Mouse (Mus musculus) large intestine, adult 2 months (tissue): ENCODE results near the gene Ncoa5. TPM values are rescaled to one million over a fixed set of nuclear protein-coding genes. Genes with fewer than 3 reads are reported as not detected.

Experiments
- DNase-seq: peaks from one replicate; pipeline ENCODE4 v3.0.0-alpha.2; 2012; ENCODE audit warnings: low read depth, low spot score
- WGBS: fragments of 180-500 bp; shearing (Covaris S2); methylation state at CpG from one replicate; pipeline ENCODE4 v1.1.7; 2018; 5-methylcytosine and 5-hydroxymethylcytosine counted together
- polyA plus RNA-seq: library from polyadenylated mRNA; depleted of rRNA; stranded (reverse); fragments of >200 nt; gene quantifications from 2 replicates; pipeline ENCODE4 v1.2.3, GENCODE M21; 2012

Ncoa5 gene
- polyA plus RNA-seq, 1 experiment, result 18.1 TPM

DNA sequence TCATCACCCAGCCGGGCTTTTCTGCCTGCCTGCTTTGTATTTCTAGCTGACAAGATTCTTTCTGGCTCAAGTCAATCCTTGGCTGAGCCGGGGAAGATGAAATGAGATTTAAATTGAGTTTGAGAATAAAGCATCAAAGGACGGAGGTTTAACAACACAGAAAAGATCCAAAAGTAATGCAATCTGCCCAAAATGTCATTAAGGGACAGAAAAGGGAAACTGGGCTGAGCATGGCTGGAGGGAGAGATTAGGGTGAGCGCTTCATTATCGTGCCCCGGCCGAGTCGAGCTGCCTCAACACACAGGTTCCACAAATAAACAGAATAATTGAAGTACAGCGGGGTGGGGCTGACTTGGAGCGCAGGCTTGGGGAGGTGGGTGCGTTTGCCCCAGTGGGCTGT is 16.9 kb upstream of the Ncoa5 start:
- no peak for DNase-seq
- 35% methylated on average over 11 of the region's 11 CpGs for WGBS

DNA sequence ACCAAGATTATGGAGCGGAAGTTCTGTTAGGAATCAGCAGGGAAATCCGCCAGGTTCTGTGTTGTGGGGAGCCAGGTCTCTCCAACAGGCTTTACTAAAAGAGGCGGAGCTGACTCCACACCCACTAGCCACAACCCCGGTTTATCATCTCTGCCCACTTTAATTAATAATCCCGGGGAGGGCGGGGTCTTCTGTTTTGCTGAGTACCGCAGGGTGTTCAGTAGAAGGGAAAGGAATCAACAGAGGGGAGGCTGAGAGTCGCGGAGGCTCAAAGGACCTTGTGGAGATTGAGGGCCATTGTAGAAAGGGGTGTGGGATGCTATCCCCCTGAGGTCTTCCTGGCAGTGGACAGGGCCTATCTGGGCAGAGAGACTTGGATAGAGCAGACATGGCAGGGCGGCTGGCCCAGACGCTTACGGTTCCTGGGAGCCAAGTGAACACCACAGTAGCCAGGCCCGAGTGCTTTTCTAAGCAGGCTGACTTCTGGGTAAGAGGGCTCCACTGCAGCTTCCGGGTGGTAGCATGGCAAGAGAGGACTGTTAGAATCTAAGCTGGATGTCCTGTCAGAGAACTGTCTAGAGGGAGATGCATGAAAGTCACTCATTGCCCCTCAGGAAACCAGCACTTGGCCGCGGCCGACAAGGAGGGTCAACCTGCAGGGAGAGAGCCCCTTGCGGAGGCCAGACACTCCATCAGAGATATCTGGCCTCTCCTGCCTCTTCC is 16.3 kb upstream of the Ncoa5 start:
- WGBS, result 75% methylated on average over 18 of the region's 18 CpGs
- no peak for DNase-seq

DNA sequence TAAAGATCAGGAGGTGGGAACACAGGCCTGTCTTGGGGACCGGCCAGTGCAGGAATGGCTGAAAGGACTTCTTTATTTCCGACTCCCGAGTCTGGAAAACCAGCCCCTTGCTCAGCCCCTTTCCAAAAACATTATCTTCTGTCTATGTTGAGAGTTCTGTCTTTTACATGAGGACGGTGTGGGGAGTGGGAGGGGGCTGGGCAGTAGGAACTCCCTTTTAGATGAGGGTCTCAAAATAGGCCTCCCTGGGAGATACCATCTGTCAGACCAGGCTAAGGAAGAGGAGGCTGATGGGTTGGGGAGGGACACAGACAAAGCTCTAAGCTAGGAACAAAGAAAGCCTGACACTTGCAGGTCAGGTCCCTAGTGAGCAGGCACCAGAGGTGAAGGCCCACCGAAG is 14.4 kb upstream of the Ncoa5 start:
- WGBS, result 69% methylated on average over 5 of the region's 5 CpGs
- DNase-seq, result no peak

DNA sequence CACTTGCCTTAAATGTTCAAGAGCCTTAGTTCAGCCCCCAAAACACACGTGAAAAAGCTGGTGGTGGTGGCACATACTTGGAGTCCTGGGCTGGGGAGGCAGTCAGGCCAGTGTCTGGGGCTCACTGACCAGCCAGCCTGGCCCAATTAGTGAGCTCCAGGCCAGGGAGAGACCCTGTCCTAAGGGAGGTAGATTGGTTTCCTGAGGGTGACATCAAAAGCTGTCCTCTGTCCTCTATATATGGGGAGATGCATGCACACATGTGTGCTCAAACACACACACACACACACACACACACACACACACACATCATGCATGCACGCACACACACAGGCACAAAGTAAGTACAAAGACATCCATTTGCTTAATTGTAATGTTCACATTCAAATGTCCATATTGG is 9.1 kb upstream of the Ncoa5 start:
- WGBS, result 64% methylated on average over 2 of the region's 2 CpGs
- no peak for DNase-seq

DNA sequence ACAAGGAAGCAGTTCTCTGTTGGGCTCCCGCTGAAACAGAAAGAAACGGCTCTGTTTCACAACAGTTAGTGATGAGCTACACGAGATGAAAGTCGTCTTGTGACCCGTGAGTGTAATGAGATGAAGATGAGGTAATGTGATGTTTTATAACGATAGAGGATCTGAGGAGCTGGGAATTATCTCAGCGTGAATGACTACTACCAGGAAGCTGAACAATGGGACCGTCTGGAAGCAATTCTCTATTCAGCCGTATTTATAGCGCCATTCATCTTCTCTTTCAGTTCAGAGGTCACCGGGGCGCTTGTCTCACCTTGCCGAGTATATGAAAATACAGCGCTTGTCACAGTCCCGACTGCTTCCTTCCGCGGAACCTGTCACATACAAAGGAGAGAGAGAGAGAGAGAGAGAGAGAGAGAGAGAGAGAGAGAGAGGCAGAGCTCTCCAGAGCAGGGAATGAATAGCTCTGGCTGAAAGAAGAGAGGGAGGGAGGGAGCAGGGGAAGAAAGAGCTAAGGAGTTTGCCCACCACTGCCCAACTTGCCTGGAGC is 8.5 kb upstream of the Ncoa5 start:
- under 1% methylated on average over 17 of the region's 17 CpGs for WGBS
- DNase-seq, result no peak

DNA sequence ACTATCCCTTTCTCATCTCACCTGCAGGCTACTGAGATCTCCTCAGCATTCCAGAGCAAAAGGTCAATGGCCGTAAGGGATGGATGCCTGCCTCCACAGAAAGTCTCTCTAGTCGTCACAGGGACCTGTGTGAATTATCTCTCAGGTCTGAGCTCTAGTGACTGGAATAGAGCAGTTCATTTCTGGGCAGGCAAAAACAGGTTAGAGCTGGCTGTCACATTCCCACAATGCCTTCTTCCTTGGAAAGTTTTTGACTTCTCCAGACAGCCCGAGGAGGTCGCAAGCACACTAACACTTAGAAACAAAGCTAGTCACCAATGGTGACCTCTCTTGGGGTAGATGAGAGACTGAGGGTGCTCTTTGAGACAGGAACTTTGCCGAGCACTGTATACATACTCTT is 7.5 kb upstream of the Ncoa5 start:
- no peak for DNase-seq
- 74% methylated on average over 5 of the region's 5 CpGs for WGBS

GRCm38 (mm10) chr2:165037415-165037814 is 2.7 kb upstream of the Ncoa5 start:
- no peak for DNase-seq
- 64% methylated on average over 4 of the region's 4 CpGs for WGBS

- WGBS, result 49% methylated on average over 5 of the region's 5 CpGs
- no peak for DNase-seq
These were observed 378 bp upstream of the Ncoa5 start for GRCm38 (mm10) chr2:165035058-165035431.

- DNase-seq, result no peak
These were observed 1.4 kb downstream of the Ncoa5 start for GRCm38 (mm10) chr2:165033306-165033705.

GRCm38 (mm10) chr2:165032533-165032932 is 2.1 kb downstream of the Ncoa5 start:
- no peak for DNase-seq
- WGBS, result 29% methylated on average over 3 of the region's 3 CpGs

More at GRCm38 (mm10) chr2:165033306-165033705, 1.4 kb downstream of the Ncoa5 start:
- WGBS, result 38% methylated on average over 6 of the region's 6 CpGs

- no peak for DNase-seq
- 22% methylated on average over 1 of the region's 1 CpGs for WGBS
These were observed 7.5 kb downstream of the Ncoa5 start for GRCm38 (mm10) chr2:165027163-165027562.

DNA sequence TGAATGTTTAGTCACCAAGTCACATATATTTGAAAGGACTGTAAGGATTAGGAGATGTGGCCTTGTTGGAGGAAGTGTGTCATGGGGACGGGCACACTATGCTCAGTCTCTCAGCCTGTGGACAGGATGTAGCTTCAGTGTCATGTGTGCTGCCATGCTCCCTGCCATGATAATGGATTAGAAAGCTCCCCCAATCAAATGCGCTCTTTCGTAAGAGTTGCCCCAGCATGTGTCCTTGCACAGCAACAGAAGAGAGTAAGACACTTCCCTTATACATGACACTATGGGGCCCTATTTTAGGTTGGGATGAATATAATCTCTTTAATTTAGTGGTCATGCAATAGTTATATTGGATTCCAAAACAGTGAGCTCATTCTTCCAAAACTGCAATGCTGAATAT is 14.2 kb downstream of the Ncoa5 start:
- WGBS, result 93% methylated on average over 3 of the region's 3 CpGs

GRCm38 (mm10) chr2:165014935-165015334 is 19.7 kb downstream of the Ncoa5 start:
- DNase-seq, result no peak
- WGBS, result 53% methylated on average over 5 of the region's 5 CpGs

More for the DNA sequence above, 14.2 kb downstream of the Ncoa5 start:
- DNase-seq, result no peak

DNA sequence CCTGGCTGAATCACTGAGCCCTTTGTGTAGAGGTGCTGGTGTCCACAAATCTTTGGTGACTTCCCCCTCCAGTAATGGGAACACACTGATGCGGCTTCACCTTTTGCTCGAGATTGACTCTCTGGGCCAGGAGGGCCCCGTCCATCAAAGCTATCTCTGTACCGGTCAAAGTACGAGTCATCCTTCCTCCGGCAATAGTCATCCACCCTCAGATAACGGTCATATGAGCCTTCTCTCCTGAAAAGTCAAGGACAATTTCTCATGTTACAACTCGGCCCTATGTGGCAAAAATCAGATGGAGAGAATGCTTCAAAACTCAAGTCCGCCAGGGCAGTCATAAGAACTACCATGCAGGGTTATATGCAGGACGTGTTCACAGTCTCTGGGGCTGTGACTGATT is 24.3 kb downstream of the Ncoa5 start:
- WGBS, result 79% methylated on average over 10 of the region's 10 CpGs
- no peak for DNase-seq

- no peak for DNase-seq
These were observed 25.1 kb downstream of the Ncoa5 start for GRCm38 (mm10) chr2:165009581-165009980.

GRCm38 (mm10) chr2:165009161-165009560 is 25.5 kb downstream of the Ncoa5 start:
- WGBS, result 97% methylated on average over 14 of the region's 14 CpGs
- no peak for DNase-seq

More at GRCm38 (mm10) chr2:165009581-165009980, 25.1 kb downstream of the Ncoa5 start:
- WGBS, result 72% methylated on average over 2 of the region's 2 CpGs

DNA sequence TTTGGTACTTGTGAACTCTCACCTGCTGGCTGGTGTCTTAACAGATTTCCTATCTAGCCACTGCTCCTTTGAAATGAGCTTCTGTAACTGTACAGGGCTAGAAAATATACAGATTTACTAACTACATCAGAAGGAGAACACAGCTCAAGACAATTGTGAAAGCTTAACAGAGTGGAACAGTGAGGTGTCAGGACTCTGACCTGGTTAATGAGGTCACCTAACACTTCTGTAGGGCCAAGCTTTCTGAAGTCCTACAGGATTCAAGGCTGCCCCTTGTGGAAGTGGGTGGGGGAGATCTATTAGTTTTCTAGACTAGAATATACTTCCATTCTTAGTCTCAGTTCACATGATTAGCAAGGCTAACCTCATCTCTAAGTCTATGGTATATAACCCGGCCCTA is 26.7 kb downstream of the Ncoa5 start:
- WGBS, result 97% methylated on average over 1 of the region's 1 CpGs
- DNase-seq, result no peak

DNA sequence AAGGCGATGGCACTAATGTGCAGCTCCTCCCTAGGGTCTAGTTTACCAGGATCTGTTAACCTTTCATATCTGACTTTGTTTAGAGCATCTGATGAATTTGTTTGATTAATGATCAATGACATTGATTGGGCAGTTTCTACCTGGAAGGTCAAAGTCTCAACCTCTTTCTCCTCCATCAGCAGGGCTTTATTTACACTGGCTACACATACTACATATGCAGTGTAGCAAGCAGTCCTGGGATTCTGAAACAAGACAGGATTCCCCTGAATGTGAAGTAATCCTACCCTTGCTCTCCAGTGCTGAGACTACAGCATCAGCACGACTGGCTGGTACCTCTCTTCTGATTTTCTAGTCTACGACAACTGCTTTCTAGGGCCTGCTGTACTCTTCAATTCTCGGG is 27.9 kb downstream of the Ncoa5 start:
- no peak for DNase-seq
- 93% methylated on average over 4 of the region's 4 CpGs for WGBS

GRCm38 (mm10) chr2:165004237-165004636 is 30.4 kb downstream of the Ncoa5 start:
- 90% methylated on average over 10 of the region's 10 CpGs for WGBS
- no peak for DNase-seq

- 93% methylated on average over 3 of the region's 3 CpGs for WGBS
- DNase-seq, result no peak
These were observed 31.6 kb downstream of the Ncoa5 start for GRCm38 (mm10) chr2:165003108-165003507.

DNA sequence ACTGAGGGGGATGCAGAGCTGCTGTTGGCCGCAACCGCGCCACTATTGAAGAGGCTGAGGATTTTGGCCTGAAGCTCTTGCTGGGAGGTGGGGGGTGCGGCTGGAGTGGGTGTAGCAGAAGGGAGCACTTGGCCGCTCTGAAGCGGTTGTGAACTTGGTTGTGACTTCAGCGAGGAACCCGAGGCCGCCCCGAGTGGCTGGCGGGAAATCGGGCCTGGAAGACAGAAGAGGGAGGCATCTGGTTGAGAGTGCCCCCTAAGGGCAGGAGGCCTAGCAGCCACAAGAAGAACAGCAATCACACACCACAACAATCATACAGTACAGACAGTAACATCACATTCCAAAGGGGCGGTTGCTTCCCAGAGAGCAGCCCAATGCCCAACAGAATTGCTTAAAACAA is 32.7 kb downstream of the Ncoa5 start:
- 91% methylated on average over 13 of the region's 13 CpGs for WGBS
- DNase-seq, result no peak
